Mouse (Mus musculus): ENCODE data around the gene Arrdc2. TPM values are rescaled to one million over a fixed set of nuclear protein-coding genes. Genes with fewer than 3 reads are reported as not detected.

Gene Arrdc2
- total RNA-seq, 2 experiments from 2014 or later, result 14.8 to 29.0 TPM

DNA sequence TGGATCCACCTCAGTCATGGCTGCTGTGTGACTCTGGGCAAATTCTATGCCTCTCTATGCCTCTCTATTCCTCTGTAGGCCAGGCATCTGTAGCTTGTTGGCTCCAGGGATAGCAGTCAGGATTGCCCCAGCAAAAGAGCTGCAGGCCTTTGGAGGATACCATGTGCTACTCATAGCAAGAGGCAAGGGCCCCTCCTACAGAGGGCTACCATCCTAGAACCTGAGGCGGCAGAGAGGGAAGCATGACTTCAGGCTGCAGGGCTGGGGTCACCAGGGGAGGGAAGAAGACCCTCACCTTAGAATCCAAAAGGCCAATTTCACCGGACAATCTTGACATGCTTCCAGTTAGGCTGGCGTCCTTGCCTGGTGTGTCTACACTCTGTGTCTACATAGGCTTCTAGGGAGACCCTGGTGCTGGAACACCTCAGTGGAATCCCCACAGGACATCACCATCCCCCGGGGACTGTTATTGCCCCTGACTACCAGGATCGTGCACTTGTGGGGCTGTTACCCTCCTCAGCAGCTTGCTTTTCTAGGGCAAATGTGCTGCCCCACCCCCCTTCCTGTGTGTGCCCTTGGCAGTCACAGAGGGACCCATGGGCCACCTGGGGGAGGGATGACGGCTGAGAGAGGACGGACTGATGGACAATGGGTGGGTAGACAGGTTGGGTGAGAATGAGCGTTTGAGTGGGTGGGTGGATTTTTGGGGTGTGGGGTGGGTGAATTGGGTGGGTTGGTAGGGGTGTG lies 30.4 kb downstream of the Arrdc2 start:
- no peak for DNase-seq

DNA sequence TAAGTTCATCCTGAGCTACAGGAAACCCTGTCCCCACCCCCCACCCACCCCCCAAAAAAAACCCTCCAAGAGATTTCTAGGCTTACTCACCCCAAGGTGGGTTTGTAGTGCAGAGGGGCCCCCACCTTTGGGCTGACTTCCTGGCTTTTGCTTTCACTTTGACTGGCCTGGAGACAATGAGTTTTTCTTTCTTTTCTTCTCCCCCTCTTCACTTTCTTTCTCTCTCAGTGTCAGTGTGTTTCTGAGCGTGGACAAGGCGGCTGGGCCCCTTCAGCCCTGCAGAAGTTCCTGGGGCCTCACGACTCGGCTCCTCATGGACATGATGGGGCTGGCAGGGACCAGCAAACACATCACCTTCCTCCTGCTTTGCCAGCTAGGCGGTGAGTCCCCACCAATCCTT lies 31.3 kb downstream of the Arrdc2 start, which contains the start of gene Il12rb1:
TSS of gene Il12rb1 (plus strand) at position 211 of the 400 bp plus-strand sequence.
- no peak for DNase-seq

DNA sequence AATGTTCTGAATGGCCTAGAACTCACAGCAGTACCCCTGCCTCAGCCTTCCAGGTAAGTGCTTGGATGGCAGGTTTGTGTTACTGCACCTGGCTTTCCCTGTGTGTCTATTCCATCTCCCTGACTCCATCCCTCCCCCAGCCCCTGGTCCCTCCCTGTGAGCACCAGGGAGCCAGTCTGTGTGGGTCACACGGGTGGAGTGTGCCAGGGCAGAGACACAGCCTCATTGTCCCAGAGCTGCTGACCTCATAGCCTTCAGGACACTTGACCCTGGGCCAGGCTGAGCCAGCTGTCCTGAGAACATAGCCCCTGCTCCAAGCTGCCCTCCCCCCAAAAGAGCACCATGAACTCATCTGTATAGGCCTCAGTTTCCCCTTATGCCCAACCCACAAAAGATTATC lies 32.2 kb downstream of the Arrdc2 start:
- no peak for DNase-seq

DNA sequence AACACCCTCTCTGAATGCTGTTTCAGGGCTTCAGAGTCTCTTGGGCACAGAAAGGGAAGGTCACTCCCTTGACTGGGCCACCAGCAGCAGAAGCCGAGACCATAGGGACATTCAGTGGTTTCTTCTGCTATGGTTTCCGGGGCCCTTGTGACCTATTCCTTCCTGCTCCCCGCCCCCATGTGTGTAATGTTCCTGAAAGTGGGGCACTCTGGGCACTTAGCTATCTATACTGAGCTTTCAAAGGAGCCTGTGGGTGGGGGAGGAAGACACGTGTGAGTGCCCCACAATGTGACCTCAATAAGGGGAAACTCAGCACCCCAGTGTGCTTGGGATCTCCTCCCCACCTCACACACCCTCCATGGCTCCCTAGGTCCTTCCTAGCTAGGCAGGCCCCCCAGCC lies 33.0 kb downstream of the Arrdc2 start:
- peak; percentile 52 to 83 for DNase-seq

DNA sequence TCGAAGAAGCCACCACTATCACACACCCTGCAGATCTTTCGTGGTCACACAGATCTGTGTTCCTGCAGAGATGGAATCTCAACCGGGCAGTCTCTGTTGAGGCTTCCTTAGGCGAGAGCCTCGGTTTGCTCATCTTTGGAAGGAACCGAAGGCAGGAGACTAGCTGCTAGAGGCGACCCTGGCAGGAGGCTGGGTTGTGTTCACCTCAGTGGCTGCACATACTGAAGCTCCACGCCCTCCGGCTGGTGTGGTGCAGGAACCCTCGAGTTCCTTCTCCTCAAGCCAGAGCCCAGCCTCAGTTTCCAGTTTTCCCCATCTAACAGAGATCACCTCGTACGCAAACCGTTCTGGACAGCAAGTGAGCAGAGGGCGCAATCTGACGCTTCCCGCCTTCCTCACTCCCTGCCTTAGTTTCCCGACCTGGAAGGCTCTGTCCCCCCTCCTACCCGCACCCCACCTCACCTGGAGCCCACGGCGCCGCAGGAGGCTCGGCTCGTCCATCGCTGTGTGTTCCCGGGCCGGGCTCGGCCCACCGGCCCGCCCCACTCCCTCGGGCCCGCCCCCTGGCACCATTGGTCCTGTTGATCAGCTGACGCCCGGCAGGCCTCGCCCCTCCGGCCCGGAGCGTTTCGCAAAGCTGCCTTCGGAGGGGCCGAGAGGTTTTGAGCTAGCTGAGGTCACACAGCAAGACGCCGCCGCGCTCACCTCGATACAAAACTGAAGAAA lies 34.9 kb downstream of the Arrdc2 start, which contains the start of gene Mast3:
TSS of gene Mast3 (minus strand) at position 574 of the 726 bp plus-strand sequence.
- peak; percentile 89 to 93 for DNase-seq

DNA sequence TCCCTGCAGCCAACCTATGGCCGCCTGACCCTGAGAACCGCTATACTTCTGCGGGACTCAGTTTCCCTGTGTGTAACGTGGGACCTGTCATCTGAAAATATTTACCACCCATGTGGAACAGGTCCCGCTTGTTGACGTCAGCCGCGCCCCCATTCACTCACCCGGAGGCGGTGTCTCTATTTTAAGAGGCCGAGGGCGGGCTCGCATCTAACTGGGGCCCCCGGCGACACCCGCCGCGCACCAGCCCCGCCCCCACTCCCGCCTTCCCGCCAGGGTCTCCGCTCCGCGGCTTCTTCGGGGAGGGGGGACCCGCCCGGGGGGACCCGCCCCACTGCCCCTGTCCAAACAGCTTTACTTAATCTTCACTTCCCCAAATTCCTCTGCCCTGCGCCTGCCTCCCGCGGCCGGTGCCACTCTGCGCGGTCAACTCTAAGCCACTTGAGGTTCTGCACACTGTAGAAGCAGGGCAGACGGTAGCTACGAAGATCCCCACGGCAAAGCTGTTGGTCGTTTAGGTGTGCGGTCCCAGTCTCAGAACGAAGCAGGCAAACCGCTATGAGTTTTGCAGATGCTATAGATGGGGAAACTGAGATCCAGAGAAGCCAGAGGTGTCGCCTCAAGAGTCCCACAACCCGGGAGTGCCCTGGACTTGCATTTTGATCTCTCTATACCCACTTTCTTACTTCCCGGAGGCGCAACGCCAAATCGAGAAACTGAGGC lies 35.6 kb downstream of the Arrdc2 start:
- DNase-seq, result peak; percentile 64 to 76

DNA sequence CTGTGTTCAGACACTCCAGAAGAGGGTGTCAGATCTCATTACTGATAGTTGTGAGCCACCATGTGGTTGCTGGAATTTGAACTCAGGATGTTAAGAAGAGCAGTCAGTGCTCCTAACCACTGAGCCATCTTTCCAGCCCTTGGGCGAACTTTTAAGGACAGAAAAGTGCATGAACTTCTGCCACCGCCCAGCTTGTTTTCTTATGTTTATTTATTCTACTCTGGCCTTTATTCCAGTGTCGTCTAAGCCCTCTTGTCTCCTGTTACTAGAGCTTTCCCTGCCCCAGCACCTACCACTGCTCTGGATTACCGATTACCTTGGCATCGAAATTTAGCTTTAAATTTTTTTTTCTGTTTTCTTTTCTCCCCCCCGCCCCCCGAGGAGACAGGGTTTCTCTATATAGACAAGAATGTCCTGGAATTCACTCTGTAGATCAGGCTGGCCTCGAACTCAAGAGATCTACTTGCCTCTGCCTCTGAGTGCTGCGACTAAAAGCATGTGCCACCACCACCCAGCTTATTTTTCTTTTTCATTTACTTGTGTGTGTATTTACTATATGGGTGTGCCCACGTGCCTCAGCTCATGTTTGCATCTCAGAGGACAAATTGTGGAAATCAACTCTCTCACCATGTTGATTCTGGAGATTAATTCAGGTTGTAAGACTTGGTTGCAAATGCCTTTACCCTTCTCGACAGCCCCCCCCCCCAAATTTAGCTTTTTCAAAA lies 36.6 kb downstream of the Arrdc2 start:
- DNase-seq, result no peak

DNA sequence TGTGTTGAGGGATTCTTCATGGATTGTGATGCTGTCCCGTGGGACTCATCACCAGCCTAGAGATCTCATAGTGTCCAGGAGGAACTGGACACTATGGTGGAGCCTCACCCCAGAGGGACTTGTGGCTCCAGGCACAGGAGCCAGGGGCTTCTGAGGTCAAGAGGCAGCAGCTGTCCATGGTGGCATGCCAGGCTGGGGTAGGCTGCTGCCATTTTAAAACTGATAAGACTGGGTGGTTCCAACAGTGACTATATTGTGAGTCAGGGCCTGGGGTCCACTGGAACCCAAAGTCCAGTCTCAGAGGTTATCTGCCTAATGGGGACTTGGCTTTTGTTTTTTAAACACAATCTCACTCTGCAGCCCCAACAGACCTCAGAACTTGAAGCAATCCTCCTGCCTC lies 37.7 kb downstream of the Arrdc2 start:
- DNase-seq, result no peak

DNA sequence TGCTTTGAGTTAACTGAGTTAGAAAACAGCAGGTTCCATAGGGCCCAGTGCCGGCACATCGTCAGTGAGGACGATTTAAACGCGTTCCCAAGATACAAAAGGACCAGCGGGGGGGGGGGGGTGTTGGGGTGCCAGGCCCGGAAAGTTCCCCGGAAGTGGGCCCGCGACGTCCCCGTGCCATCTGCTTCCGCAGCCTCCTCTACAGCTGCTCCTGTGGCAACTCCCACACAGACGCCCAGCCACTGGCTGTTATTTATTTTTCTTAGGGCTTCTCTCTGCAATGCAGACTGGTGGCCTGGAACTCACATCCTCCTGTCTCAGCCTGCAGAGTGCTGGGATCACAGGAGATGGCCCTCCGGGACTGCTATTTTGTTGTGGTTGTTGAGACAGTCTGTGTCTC lies 38.4 kb downstream of the Arrdc2 start:
- DNase-seq, result peak in 1 of 2 experiments; percentile 43

DNA sequence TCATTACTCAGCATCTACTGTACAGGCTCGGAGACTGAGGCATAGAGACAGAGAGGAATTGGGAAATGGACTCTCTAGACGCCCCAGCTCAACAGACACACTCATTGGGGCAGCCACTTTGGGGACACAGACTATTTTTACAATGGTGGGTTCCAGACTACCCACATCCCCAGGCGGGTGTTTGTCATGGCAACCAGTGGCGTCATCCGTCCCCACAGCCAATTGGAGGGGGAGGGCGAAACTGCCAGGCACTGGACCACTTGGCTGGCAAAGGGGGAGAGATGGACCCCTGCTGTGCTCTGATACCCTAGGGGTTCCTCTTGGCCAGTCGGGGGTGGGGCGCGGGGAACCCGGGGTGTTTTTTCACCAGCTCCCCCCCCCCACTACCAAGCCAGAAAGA lies 38.9 kb downstream of the Arrdc2 start:
- DNase-seq, result no peak

DNA sequence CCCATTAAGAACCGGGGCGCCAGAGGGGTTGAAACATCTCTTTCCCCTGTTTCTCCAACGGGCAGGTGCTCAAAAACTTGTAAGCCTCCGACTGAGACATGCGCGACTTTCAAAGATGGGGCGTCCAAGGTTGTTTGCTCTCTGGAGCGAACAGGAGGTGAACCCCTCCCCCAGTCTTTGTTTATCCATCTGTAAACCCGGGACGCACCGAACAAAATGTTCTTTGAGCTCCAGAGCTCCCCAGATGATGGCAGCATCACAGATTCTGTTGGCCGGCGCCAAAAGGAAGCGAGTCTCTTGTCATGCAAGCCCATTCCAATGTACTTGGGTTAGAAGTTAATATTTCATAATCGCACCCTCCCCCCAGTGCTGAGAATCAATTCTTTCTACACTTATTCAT lies 41.2 kb downstream of the Arrdc2 start:
- peak; percentile 67 to 78 for DNase-seq

DNA sequence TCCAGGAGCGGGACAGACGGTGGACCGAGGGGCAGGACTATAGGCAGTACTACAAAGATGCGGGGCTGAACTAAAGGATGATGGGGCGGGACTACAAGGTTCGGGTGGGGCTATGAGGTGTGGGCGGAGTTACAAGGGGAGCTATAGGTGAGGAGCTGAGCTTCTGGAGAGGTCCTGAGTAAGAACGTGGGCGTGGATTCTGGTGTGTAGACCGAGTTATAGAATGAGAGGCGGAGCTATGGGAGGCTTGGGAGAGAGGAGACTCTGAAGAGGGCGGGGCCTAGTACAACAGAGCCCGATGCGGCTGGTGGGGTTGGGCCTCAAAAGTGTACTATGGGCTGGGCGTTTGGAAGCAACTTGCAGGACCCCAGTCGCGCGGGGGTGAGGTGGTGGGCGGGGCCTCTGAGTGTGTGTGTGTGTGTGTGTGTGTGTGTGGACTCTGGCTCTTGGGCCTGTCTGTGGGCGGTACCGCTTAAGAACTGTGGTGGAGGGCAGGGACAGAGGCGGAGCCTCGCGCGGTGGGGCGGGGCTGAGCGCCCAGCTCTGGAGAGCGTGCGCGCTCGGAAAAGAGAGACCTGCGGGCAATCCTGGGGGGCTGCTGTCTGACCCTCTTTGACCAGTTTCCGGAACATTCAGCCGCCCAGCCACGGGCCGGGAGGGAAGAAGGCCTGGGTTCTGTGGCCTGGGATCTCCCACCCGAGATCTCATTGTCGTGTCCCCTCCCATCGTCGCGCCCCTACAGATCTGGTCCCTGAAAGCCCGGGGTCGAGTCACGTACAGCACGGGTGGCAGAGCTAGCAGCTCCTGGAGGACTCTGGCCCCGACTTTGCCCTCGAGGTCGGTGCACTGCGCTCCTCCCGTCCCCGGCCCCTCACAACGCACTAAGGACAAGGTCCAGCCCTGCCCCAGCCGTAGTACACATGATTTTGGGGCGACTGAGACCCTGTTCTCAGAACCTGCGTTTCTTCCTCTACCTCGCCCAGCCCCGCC lies 42.1 kb downstream of the Arrdc2 start:
- DNase-seq, result peak; percentile 91 to 92

DNA sequence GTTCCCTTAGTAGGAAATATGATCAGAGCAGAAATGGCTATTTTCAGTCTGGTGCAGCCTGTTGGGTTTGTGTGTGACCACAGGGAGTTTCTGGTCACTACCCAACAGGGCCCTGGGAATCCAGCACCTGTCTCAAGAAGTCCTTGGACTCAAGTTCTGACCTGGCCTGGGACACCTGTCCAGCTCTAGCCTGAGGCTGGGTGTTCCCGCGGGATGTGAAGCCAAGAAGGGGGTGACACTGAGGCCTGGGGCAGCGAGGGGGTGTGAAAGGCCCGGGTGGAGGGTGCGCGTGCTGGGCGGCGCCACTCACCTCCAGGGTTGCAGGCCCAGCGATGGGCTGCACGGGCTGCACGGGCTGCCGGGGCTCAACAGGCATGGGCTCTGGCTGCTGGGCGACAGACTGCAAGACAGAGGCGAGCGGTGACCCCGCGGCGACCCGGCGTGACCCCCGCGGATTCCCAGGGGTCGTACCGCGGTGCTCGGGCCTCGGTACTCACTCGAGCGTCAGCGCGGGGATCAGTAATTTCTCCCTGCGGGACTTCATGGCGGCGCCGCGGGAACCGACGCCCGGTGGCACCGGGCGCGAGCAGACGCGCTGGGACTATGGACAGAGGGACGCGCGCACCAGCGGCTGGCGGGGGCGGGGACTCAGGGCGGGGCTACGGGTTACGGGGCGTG lies 43.0 kb downstream of the Arrdc2 start:
- no peak for DNase-seq

DNA sequence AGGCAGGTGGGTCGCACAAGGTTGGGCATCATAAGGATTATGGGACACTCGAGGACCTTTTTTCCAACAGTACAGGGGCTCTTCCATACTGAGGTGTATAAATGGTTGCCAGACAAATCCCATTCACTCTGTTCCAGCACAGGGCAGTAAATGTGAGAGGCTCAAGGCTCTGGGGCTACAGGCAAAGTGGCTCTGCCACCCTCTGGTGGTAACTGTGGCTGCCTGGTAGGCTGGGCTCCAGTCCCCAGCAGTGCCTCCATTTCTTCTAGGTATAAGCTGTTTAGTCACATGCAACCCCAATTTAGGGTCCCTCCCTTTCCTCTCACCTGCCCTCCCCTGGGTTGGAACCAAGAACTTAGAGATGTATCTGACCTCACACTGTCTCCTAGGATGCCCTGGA lies 44.1 kb downstream of the Arrdc2 start:
- DNase-seq, result no peak

DNA sequence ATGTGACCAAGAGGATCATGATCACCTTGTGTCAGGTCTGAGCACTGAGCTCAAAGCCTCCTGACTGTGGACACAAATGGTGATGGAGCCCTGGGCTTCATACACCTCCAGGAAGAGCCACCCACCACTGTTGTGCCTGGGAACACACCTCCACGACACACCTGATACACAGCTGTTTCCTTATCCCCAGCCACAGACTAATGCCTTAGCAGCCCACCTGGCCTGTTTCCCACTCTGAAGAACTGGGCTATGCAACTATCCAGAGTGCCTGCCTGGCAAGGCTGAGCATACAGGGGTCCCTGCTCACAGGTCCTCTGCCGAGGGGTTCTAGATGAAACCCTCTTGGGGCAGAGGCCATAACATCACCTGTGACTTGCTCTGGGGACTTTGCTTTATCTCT lies 45.3 kb downstream of the Arrdc2 start:
- no peak for DNase-seq

DNA sequence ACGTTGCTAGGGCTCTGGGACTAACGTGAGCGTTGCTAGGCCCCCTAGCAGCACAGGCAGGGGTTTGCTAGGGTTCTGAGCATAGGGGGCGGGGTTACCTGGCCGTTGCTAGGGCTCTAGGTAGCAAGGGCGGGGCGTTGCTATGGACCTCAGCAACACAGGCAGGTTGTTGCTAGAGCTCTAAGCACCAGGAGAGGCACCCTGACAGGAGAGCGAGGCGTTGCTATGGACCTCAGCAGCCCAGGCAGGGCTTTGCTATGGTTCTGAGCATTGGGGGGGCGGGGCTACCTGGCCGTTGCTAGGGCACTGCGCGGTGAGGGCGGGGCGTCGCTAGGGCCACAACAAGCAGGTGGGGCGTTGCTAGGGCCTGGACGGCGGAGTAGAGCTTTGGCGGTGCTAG lies 46.8 kb downstream of the Arrdc2 start:
- DNase-seq, result no peak

DNA sequence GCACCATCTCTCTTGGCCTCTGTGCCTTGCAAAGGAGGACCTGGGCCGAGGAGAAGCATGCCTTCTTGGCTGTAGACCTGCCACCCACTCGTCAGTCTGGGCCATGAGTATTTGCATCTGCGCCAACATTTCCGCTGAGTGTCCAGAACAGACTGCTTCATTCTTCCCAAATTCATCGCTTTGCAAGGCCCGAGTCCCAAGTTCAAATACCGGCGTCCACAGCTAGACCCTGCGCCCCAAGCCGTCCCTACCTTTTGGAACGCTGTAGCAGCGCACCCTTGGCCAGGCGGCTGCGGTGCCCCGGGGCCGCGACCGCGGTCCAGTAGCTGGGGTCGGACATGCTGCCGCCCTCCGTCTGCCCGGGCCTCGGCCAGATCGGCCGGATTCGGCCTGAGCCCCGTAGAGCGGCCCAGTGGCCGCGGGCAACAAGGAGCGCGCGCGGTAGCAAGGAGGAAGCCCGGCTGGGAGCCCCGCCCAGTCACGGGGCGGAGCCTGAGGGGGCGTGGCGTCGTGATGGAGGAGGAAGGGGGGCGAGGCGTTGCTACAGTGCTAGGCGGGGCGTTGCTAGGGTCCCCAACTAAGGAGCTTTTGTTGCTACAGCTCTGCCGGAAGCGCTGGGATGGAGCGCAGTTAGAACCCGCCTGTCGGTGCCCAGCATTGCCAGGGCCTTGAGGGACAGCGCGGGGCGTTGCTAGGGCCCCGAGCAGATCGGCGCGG lies 47.4 kb downstream of the Arrdc2 start:
- peak; percentile 97 to 98 for DNase-seq

DNA sequence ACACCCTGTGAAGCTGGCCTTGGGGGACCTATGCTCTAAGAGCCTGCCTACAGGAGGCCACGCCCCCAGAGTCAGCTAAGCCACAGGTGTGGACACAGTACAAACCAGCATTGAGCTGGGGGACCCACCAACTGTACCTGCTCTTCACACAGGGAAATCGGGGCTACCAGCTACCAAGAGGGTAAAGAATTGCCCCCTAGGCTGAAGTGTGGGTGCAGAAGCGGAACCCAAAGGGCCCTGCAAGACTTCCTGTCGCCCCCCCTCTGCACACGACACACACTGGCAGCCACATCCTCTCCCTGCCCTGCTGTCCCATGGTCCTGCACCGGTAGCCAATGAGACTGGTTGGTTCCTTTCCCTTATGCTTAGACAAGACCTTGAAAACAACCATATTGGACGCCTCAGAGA lies 48.2 kb downstream of the Arrdc2 start:
- peak; percentile 41 to 61 for DNase-seq

DNA sequence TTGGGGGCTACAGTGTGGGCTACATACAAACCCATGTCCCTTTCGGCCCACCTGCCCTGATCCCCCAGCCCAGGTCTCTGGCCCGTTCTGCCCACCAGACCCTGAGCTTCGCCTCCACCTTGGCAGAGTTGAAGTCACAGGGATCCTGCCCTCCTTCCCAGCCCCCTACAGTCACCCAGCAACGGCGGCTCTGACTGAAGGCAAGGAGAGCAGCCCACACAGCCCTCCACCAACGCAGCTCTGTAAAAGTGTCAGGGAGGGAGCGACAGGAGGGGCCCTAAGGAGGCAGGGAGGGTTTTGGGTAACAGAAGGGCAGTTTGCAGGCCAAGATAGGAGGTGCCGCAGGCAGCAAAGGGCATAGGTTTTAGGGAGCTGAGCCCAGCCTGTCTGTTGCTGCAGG lies 48.7 kb downstream of the Arrdc2 start:
- no peak for DNase-seq

DNA sequence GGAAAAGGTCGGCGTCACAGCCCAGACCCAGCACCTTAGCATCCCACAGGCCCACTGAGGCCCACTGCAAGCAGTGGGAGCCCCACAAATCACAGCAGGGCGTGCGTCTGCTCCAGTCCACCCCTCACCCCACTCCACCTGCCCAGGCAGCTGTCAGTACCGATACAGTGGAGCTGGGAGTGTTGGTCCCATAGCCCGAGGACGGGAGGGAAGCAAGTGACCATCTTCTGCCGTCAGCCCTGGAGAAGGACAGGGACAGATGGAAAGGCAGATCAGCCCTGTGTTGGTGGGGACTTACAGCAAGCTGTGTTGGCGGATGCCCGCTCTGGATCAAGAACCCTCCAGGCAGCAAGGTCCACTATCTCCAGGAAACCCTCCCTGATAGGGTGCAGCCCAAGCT lies 50.5 kb downstream of the Arrdc2 start:
- DNase-seq, result no peak
